Mouse (Mus musculus) liver, embryonic 14.5 days (tissue): ENCODE data around the gene Ccdc171.

Experiments
- CTCF ChIP-seq: IDR thresholded peaks from 2 replicates; pipeline ENCODE4 v1.5.1; 2016; ENCODE audit warnings: antibody characterized with exemption, low read depth, control low read depth
- EP300 ChIP-seq: IDR thresholded peaks from 2 replicates; pipeline ENCODE4 v1.6.1; 2016; ENCODE audit warnings: antibody characterized with exemption, low read depth

- no peak for TF ChIP-seq EP300
- TF ChIP-seq CTCF, result no peak
Observed at GRCm38 (mm10) chr4:83700190-83700589, 174.8 kb downstream of the Ccdc171 start.
